8 mouse cellular contexts compared by ENCODE assay signal in the genomic region with DNA sequence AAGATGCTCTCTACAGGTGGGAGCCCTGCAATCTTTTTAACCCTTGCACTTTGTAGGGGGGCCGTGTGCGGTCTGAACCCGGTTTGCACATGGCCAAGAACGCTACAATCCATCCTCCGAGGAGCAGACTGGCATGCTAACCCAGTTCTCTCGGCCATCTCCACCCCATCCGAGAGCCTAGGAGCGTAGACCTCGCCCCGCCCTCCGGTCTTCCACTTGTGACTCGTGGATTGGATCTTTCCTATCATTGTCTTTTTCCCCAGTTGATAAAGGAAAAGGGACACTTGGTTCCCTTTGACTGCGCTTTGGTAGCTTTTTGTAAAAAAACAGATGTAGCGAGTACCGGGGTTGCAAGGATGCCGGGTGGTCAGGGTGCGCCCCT. TPM values are rescaled to one million over a fixed set of nuclear protein-coding genes. Genes with fewer than 3 reads are reported as not detected.
A peak's percentile ranks its signal among the peaks of the same experiment; 100 is the strongest.
DNase-seq lines count a peak whose midpoint lies in the region; ATAC-seq and TF ChIP-seq lines count a peak whose summit lies in the region.

A gene (plus strand): TSS at position 250 of the 382 bp plus-strand sequence.

- H3K9me3 ChIP-seq in megakaryocyte, embryonic 14.5 days: no peaks in the 10 kb centered on the region
- no peaks in the 10 kb centered on the region for H3K9me3 ChIP-seq in hindbrain, embryonic 14.5 days (ENCODE audit: control insufficient read depth, low read length)

- peak within 1 kb of the TSS; percentile 88 for H3K4me2 ChIP-seq in hindbrain, embryonic 14.5 days (replicated peaks)
- peak within 1 kb of the TSS; percentile 92 for H3K4me2 ChIP-seq in myocyte (ENCODE audit: low read depth)

- TF ChIP-seq POLR2A in liver, adult 2 months (IDR thresholded peaks at IDR 0.05; ENCODE audit: extremely low read depth, insufficient read depth, low read length): no peak
- no peak for TF ChIP-seq POLR2A in myocyte (IDR thresholded peaks at IDR 0.05; ENCODE audit: insufficient read length, low read depth)

- ATAC-seq in megakaryocyte, adult 5-6 weeks (ENCODE audit: poor library complexity, severe bottlenecking): no peak
- ATAC-seq in erythroid progenitor cell, adult 5-6 weeks (replicated peaks; ENCODE audit: low FRiP score, poor library complexity, severe bottlenecking): peak; percentile 68
- ATAC-seq in hindbrain, embryonic 14.5 days (ENCODE audit: low FRiP score): peak; percentile 46; the same call in 1 of the 2 replicates

- no peaks in the 10 kb centered on the region for H3K27me3 ChIP-seq in megakaryocyte, embryonic 14.5 days (replicated peaks)
- H3K27me3 ChIP-seq in hindbrain, embryonic 14.5 days (ENCODE audit: control insufficient read depth, insufficient read depth, low read length): no peaks in the 10 kb centered on the region
- H3K27me3 ChIP-seq in liver, adult 2 months (ENCODE audit: control insufficient read depth, insufficient read depth, low read length): no peaks in the 10 kb centered on the region
- H3K27me3 ChIP-seq in myocyte (ENCODE audit: control insufficient read depth, insufficient read depth, insufficient read length): no peaks in the 10 kb centered on the region

- peak within 1 kb of the TSS; percentile 95 for H3K9ac ChIP-seq in hindbrain, embryonic 14.5 days
- peak within 1 kb of the TSS; percentile 95 for H3K9ac ChIP-seq in liver, adult 2 months (ENCODE audit: low read depth, low read length)

- H3K4me3 ChIP-seq in megakaryocyte, embryonic 14.5 days (replicated peaks): peak within 1 kb of the TSS; percentile 100
- peak within 1 kb of the TSS; percentile 85 for H3K4me3 ChIP-seq in brown adipose tissue, adult 24 weeks (ENCODE audit: insufficient read depth, low read depth, low read length)
- peak within 1 kb of the TSS; percentile 97 for H3K4me3 ChIP-seq in hindbrain, embryonic 14.5 days (replicated peaks; ENCODE audit: low read length)
- peak within 1 kb of the TSS; percentile 96 for H3K4me3 ChIP-seq in liver, adult 2 months (ENCODE audit: insufficient read depth, low read depth, low read length)
- H3K4me3 ChIP-seq in myocyte: peak within 1 kb of the TSS; percentile 95

- peak; percentile 45 for DNase-seq in hindbrain, embryonic 14.5 days (ENCODE audit: low spot score)
- peak; percentile 35 for DNase-seq in liver, adult 2 months (ENCODE audit: extremely low read depth, low read depth, low spot score)
- no peak for DNase-seq in frontal cortex, postnatal 36 days (ENCODE audit: low spot score in 2 of 2)

- WGBS in hindbrain, embryonic 14.5 days: under 1% methylated on average over 17 of the region's 17 CpGs
- WGBS in liver, adult 2 months: under 1% methylated on average over 17 of the region's 17 CpGs

- peaks cover 78% of the 10 kb centered on the region for H3K4me1 ChIP-seq in megakaryocyte, embryonic 14.5 days
- H3K4me1 ChIP-seq in brown adipose tissue, adult 24 weeks (ENCODE audit: control insufficient read depth, insufficient read depth, insufficient read length, low read length): peaks cover 10% of the 10 kb centered on the region
- H3K4me1 ChIP-seq in hindbrain, embryonic 14.5 days (replicated peaks; ENCODE audit: control insufficient read depth, insufficient read depth, low read length): peaks cover 24% of the 10 kb centered on the region
- H3K4me1 ChIP-seq in liver, adult 2 months (ENCODE audit: control insufficient read depth, insufficient read depth, low read length): peaks cover 9% of the 10 kb centered on the region

- peak within 1 kb of the TSS; percentile 89 for H3ac ChIP-seq in myocyte (ENCODE audit: control insufficient read depth, insufficient read length)

- no peaks in the 10 kb centered on the region; the same call in 1 of the 2 replicates for H3K79me2 ChIP-seq in liver, adult 2 months (ENCODE audit: control insufficient read depth, insufficient read depth, low read length)
- peaks cover 26% of the 10 kb centered on the region for H3K79me2 ChIP-seq in myocyte (ENCODE audit: control insufficient read depth, insufficient read depth)

- H3K36me3 ChIP-seq in megakaryocyte, embryonic 14.5 days (replicated peaks; ENCODE audit: low read length): peaks cover 42% of the 10 kb centered on the region
- H3K36me3 ChIP-seq in hindbrain, embryonic 14.5 days (replicated peaks; ENCODE audit: control insufficient read depth, insufficient read depth): peaks cover 33% of the 10 kb centered on the region
- peaks cover 7% of the 10 kb centered on the region; the same call in 1 of the 2 replicates for H3K36me3 ChIP-seq in liver, adult 2 months (ENCODE audit: control insufficient read depth, insufficient read depth, low read length)
- peaks cover 4% of the 10 kb centered on the region for H3K36me3 ChIP-seq in myocyte (ENCODE audit: control insufficient read depth, insufficient read depth)

- TF ChIP-seq CTCF in liver, adult 2 months (IDR thresholded peaks at IDR 0.05; ENCODE audit: low read depth, low read length): no peak

- peak within 1 kb of the TSS; percentile 99 for H3K27ac ChIP-seq in brown adipose tissue, adult 24 weeks (replicated peaks; ENCODE audit: low read depth, low read length)
- H3K27ac ChIP-seq in hindbrain, embryonic 14.5 days: peak within 1 kb of the TSS; percentile 97
- peak within 1 kb of the TSS; percentile 94 for H3K27ac ChIP-seq in liver, adult 2 months (replicated peaks; ENCODE audit: insufficient read depth, low read depth, low read length)

TF ChIP-seq in myocyte, 11 proteins besides CTCF, POLR2A, EP300 and RAD21:
- TF ChIP-seq MYOG (IDR thresholded peaks at IDR 0.05; ENCODE audit: control insufficient read depth in 1 of 3, insufficient read depth in 1 of 3, insufficient read length in 2 of 3, low read depth in 2 of 3) (no peak), SRF (IDR thresholded peaks at IDR 0.05; ENCODE audit: control insufficient read depth, insufficient read length, low read depth) (no peak), POLR2AphosphoS2 (IDR thresholded peaks at IDR 0.05; ENCODE audit: insufficient read length, low read depth) (peak; percentile 34)

RNA-seq across cellular contexts. Expression of the gene that starts here (rescaled TPM):
- polyA plus RNA-seq in megakaryocyte, embryonic 14.5 days (2012; ENCODE audit: insufficient read depth, low replicate concordance): 0.93 TPM in 1 of 2 replicates, not detected in the other
- total RNA-seq in megakaryocyte, adult 5-6 weeks (2015): not detected in 2 replicates
- not detected in 2 replicates for total RNA-seq in megakaryocyte, adult 5-6 weeks (2017)
- polyA plus RNA-seq in brown adipose tissue, adult 24 weeks (2012; ENCODE audit: insufficient read depth, insufficient read length, missing spikeins): 0.88 and 3.7 TPM in 2 replicates
- not detected in 2 replicates for total RNA-seq in erythroid progenitor cell, adult 5-6 weeks (2015; ENCODE audit: low replicate concordance)
- total RNA-seq in erythroid progenitor cell, adult 5-6 weeks (2017; ENCODE audit: low replicate concordance): 0.26 TPM in 1 of 2 replicates, not detected in the other
- 1.2 and 1.9 TPM in 2 replicates for polyA plus RNA-seq in hindbrain, embryonic 14.5 days (2014; fragmentation: Nextera tagmentation; extraction: Ambion mirVana)
- total RNA-seq in liver, adult 2 months (2014; rRNA removed): not detected in 2 replicates
- 0.20 and 0.21 TPM in 2 replicates for polyA plus RNA-seq in liver, adult 2 months (2012; rRNA removed)
- 3.3 TPM for polyA plus RNA-seq in myocyte (2012; fragmentation: generic; extraction: Trizol)

Comparison
In these comparisons a context has a peak if more than half of its experiments do, and no peak if none do; other contexts are left out.
1. Peak in ATAC-seq in erythroid progenitor cell, adult 5-6 weeks; RNA of the gene not detected or under 1 TPM.
2. Peak in DNase-seq, H3K4me3 ChIP-seq, H3K27ac ChIP-seq and H3K9ac ChIP-seq in liver, adult 2 months; RNA of the gene not detected or under 1 TPM.